Mouse (Mus musculus): ENCODE measurements around the gene Rpa2. TPM values are rescaled to one million over a fixed set of nuclear protein-coding genes. Genes with fewer than 3 reads are reported as not detected.
"Not testable (repeated sequence)": the region's sequence is repeated elsewhere in the genome, so short reads cannot be mapped to it uniquely, and the experiment has no call there.

Gene Rpa2
- 100 to 1,000 TPM in 1 of 3 experiments, 10 to 100 TPM in 2; 61.0 to 124 (median 76.1) TPM for polyA plus RNA-seq (2017; shearing (Covaris generic))

- peak; percentile 94 for ATAC-seq
Observed at GRCm38 (mm10) chr4:132767914-132768876, at the start of gene Rpa2. Gene Rpa2 (plus strand): TSS chr4:132768332.

GRCm38 (mm10) chr4:132728233-132728632 lies 39.9 kb upstream of the Rpa2 start:
- ATAC-seq = no peak

DNA sequence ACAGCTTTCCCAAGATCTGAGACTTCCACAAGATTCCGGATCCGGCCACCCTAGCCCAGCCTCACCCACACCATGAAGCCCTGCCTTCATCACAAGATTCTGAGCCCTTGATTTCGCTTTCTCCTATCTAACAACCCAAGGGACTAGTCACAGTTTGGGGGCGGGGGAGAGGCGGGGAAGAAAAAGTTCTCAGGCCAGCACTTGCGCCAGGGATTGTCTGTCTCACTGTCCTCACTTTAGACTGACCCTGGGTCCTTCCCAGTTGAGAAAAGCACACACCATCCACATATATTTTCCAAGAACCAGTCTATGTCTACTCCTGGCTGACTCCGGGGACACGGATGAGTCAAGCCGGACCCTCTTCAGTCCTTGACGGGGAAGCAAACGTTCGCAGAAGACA lies 36.5 kb upstream of the Rpa2 start:
- no peak for ATAC-seq

- ATAC-seq = peak; percentile 84
Observed at GRCm38 (mm10) chr4:132732148-132732684, 35.9 kb upstream of the Rpa2 start, which contains the start of gene Xkr8. Gene Xkr8 (minus strand): TSS chr4:132732546.

DNA sequence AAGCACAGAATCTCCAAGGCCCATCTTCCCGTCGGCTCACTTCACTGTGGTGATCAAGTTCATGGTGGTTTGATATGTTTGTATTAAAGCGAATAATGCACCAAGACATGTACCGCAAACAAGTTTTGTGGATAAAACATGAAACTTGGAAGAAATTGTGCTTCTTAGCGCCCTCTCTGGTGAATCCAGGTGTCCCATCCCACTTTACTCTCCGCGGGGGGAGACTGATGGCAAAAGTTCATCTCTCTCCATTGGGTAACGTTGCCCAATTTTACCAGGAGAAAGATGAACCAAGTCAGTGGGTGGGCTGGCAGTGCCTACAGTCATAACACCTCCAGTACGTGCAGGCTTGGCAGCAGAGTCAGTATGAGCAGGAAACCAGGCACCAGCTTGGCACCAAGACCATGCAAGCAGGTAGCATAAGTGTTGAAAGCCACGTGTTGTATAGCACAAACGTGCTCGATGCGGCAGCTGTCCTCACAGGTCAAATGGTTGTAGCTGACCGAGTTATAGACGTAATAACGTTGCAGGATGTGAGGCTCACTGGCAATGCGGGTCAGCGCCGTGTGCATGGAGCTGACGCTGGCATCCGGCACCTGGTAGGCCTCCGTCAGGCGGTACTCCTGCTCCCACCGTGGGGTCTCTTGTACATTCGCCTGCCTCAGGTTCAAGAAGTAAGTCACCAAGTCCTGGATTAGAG lies 34.9 kb upstream of the Rpa2 start:
- no peak for ATAC-seq

DNA sequence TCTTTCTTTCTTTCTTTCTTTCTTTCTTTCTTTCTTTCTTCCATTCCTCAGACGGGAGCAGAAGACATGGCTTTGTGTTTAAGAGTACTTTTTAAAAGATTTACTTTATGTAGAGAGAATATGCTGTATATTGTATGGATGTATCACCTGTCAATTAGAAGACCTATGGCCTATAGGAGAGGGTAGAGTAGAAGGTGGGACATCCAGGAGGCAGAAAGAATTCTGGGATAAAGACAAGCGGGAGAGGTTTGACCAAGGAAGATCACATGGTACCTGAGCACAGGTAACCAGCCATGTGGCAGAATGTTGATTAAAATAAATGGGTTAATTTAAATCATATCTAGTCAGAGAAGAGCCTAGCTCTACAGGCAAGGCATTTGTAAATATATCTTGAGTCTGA lies 33.4 kb upstream of the Rpa2 start:
- no peak for ATAC-seq

DNA sequence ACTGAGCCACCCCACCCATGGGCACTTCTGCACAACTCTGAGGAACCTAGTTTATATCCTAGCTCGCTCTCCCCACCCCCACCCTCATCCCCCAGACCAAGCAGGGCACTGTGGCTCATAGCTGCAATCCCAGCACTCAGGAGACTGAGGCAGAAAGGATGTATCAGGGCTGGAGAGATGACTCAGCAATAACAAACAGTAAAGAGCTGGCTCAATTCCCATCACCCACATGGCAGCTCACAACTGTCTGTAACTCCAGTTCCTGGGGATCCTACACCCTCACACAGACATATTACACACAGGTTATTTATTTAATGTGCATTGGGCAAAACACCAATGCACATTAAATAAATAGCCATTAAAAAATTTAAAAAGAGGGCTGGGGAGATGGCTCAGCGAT lies 32.7 kb upstream of the Rpa2 start:
- ATAC-seq = no peak

- ATAC-seq = no peak
Observed at GRCm38 (mm10) chr4:132735894-132736293, 32.2 kb upstream of the Rpa2 start.

DNA sequence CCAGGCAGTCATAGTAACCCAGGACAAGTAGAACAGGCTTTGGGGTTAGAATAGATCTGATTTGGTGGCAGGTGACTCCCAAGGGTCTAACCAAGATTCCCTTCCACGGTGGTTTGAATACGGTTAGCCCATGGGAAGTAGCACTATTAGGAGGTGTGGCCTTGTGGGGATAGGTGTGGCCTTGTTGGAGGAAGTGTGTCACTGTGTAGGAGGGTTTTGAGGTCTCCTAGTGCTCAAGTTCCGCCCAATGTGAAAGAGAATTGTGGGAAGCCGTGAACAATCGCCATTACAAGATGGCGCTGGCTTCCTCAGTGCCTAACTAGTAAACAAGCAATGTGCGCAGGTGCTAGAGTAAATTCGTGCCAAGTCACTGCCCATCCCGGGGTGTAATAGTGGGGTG lies 31.0 kb upstream of the Rpa2 start:
- not testable (repeated sequence) for ATAC-seq

GRCm38 (mm10) chr4:132741491-132741890 lies 26.6 kb upstream of the Rpa2 start:
- ATAC-seq = no peak

GRCm38 (mm10) chr4:132743992-132744911 lies 23.9 kb upstream of the Rpa2 start:
- no peak for ATAC-seq

DNA sequence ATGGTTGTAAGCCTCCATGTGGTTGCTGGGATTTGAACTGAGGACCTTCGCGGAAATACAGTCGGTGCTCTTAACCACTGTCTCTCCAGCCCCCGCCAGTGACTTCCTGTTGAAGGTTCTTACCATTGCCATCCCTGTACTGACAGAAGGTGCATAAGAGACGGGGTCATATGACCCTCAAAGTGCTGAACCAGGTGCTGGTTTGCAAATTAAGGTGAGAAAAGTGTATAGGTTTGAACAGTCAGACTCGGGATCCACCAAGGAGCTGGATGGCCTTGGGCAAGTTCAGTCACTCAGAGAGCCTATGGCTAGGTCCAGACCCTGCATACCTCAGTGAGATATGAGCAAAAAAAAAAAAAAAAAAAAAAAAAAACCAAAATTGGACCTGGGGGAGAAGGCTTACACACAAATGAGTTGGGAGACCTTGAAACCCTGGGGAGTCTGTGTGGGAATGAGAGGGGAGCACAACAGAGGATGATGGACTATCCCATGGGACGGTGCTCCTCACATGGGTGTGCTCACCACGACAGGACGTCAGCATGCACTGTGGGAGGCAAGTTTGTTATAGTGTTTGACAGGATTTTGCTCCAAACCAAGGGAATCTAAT lies 21.1 kb upstream of the Rpa2 start:
- no peak for ATAC-seq

DNA sequence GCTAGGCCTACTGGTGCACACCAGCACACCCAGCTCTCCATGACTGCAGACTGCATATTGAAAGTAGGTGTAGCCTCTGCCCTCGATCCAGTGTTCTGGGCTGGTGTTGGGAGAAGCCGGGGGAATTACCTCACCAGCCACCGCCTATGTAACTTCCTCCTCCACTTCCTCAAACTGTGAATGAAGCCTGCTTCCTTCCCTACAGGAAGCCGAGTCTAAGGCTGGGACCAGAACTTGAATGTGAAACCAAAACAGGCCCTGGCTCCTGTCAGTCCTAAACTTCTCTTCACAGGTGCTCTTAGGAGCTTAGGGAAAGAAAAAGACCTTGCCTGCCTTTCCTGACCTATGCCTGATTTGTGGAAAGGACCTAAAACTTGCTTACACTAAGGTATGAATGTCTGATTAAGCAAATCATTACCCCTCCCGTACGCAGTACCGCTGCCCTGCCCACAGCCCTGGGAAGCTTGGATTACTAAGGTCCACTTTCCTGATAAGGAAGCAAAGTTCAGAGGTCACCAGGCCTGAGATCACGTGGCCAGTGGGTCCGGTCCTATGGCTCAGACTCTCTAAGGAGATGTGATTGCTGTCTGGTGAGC lies 20.4 kb upstream of the Rpa2 start:
- ATAC-seq = peak; percentile 93

- no peak for ATAC-seq
Observed at GRCm38 (mm10) chr4:132748778-132749177, 19.4 kb upstream of the Rpa2 start.

- no peak for ATAC-seq
Observed at GRCm38 (mm10) chr4:132749258-132749982, 18.7 kb upstream of the Rpa2 start.

- ATAC-seq = no peak
Observed at GRCm38 (mm10) chr4:132752992-132753391, 15.1 kb upstream of the Rpa2 start.

DNA sequence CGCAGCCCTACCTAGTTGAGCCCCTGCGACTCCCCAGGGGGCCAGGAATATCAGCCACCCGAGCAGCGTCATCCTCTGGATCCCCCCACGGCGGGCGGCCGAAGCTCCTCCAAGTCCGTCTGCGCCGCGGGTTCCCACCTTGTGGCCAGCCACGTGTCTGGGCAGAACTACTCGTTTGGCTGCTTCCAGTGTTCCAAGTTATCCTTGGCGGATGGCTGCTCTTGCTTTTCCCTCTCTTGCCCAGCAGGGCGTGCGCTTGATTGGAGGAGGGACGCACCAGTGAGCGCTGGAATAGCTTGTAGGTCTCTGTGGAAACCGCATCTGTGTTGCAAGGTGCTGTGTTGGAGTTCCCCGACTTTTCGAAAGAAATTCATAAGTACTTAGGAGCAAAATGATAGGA lies 11.2 kb upstream of the Rpa2 start, which contains the start of gene Smpdl3b:
Gene Smpdl3b, minus strand, starts transcription at position 279 of the 400 bp plus-strand sequence.
- ATAC-seq = peak; percentile 85

DNA sequence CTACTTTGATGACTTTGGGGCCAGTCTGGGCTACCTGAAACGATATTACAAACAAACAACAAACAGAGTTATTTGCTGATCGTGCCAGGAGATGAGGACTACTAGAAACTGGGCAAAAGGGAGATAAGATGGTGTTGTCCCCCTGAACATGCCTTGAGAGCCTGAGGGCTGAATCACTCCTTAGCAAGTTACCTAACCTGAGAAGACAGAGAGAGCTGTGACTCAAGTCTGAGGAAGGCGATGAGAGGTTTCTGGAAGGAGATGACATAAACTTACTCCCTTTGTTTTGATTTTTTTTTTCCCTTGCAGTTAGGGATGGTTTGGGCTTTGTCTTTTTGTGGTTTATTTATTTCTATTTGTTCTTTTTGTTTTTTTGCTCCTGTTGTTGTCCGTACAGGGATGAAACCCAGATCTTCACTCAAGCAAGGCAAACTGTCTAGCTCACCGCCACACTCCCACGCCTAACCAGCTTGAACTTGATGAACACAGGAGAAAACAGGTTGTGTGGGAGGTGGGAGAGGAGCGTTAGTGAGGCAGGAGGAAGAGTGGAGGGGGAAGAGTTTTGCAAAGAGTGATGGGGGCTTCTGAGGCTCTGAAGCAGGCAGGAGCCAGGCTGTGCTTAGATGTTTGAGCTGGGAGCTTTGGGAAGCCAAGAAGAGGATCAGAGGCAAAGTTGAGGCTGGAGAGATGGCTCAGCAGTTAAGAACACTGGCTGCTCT lies 10.3 kb upstream of the Rpa2 start:
- ATAC-seq = peak; percentile 65

DNA sequence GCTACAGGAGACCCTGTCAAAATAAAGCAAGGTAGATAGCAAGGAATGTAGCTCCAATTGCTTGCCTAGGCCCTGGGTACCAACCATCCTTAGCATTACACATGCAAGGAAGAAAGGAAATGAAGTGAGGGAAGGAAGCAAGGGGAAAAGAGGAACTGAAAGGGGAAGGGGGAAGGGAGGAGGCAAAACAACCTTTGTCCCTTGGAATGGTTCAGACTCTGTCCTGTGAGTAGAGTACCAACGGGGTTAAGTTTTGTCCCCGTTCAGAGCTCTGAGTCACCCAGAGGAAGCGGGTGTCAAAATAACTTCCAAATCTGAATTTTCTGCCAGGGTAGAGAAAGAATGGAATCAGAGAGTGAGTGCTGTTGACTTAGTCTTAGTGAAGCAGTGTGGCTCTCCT lies 7.8 kb upstream of the Rpa2 start:
- no peak for ATAC-seq

GRCm38 (mm10) chr4:132762602-132763001 lies 5.5 kb upstream of the Rpa2 start:
- no peak for ATAC-seq

All from inflammation-experienced regulatory T-cells, adult 6 months (primary cell).